ENCODE assay signal across 9 mouse cellular contexts in the genomic region with DNA sequence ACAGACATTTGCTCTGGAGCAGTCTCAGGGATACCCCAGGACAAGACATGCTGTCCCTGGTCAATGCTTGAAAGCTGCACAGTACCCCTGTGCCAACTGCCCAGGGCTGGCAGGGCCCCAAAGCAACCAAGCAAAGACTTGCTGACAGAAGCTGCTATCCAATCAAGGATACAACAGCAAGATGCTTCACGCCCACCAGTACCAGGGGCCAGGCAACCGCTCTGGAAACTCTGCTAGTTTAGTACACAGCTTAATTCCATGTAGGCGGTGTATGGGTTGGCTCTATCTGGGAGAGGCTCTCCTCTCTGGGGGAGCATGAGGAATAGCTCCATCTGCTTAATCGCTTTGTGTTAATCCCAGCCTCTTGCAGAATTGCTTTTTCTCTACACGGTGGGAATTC. TPM values are rescaled to one million over a fixed set of nuclear protein-coding genes. Genes with fewer than 3 reads are reported as not detected.
DNase-seq lines count a peak whose midpoint lies in the region; ATAC-seq lines count a peak whose summit lies in the region.
"Had no signal": no experiment of that assay in that cellular context is flagged by ENCODE, and none has a peak within 500 bp of the region (broad histone marks: within the 10 kb centered on the region; RNA-seq: fewer than 3 reads in every experiment).

No protein-coding gene starts in this region.

- H3K4me2 ChIP-seq in hindbrain, embryonic 15.5 days, result no peak overlapping the region
- no peak overlapping the region for H3K4me2 ChIP-seq in hindbrain, embryonic 11.5 days (replicated peaks; ENCODE audit: low read depth, low read length)

- H3K9ac ChIP-seq in hindbrain, embryonic 15.5 days, result no peak overlapping the region
- H3K9ac ChIP-seq in hindbrain, embryonic 11.5 days (ENCODE audit: low read depth, low read length), result no peak overlapping the region

- no peak overlapping the region for H3K4me3 ChIP-seq in hindbrain, embryonic 15.5 days
- no peak overlapping the region for H3K4me3 ChIP-seq in hindbrain, embryonic 11.5 days (ENCODE audit: low read depth, low read length)
- H3K4me3 ChIP-seq: megakaryocyte, embryonic 14.5 days had no signal

- 43% methylated on average over 5 of the region's 5 CpGs for WGBS in hindbrain, embryonic 15.5 days
- WGBS in hindbrain, embryonic 11.5 days, result 85% methylated on average over 5 of the region's 5 CpGs

- peaks cover 7% of the 10 kb centered on the region; the same call in 1 of the 2 replicates for H3K36me3 ChIP-seq in hindbrain, embryonic 15.5 days
- no peaks in the 10 kb centered on the region for H3K36me3 ChIP-seq in hindbrain, embryonic 11.5 days (ENCODE audit: control insufficient read depth, insufficient read depth, low read length)

- peak; percentile 85 for ATAC-seq in hindbrain, embryonic 15.5 days (ENCODE audit: low FRiP score, low read depth)
- no peak for ATAC-seq in hindbrain, embryonic 11.5 days (ENCODE audit: low FRiP score)
- no peak for ATAC-seq in erythroid progenitor cell, adult 5-6 weeks (replicated peaks; ENCODE audit: low FRiP score, poor library complexity, severe bottlenecking)

- H3K27me3 ChIP-seq in hindbrain, embryonic 15.5 days, result no peaks in the 10 kb centered on the region
- H3K27me3 ChIP-seq in hindbrain, embryonic 11.5 days (ENCODE audit: control insufficient read depth, insufficient read depth, low read length), result no peaks in the 10 kb centered on the region

- no peaks in the 10 kb centered on the region for H3K9me3 ChIP-seq in hindbrain, embryonic 15.5 days
- H3K9me3 ChIP-seq in hindbrain, embryonic 11.5 days (ENCODE audit: control insufficient read depth, low read length), result no peaks in the 10 kb centered on the region
- H3K9me3 ChIP-seq: megakaryocyte, embryonic 14.5 days had no signal

- H3K4me1 ChIP-seq in hindbrain, embryonic 15.5 days (replicated peaks), result peaks cover 44% of the 10 kb centered on the region
- no peaks in the 10 kb centered on the region; the same call in 1 of the 2 replicates for H3K4me1 ChIP-seq in hindbrain, embryonic 11.5 days (replicated peaks; ENCODE audit: control insufficient read depth, insufficient read depth, low read length)
- H3K4me1 ChIP-seq: megakaryocyte, embryonic 14.5 days had no signal

- DNase-seq in hindbrain, embryonic 11.5 days (ENCODE audit: low spot score), result no peak
- DNase-seq in cerebellum, postnatal 25 days, result peak; percentile 72 to 86
- DNase-seq in layer of hippocampus, postnatal 10 days (ENCODE audit: low spot score in 2 of 2), result peak; percentile 75 to 76
- peak; percentile 76 to 81 for DNase-seq in right cerebral cortex, adult 2 months (ENCODE audit: low spot score in 2 of 2)
- DNase-seq in spleen, postnatal 14 days (ENCODE audit: low spot score in 2 of 2), result no peak
- DNase-seq in adrenal gland, postnatal 10 days, result no peak

- peak overlapping the region; percentile 67 for H3K27ac ChIP-seq in hindbrain, embryonic 15.5 days (replicated peaks)
- H3K27ac ChIP-seq in hindbrain, embryonic 11.5 days (ENCODE audit: low read depth, low read length), result no peak overlapping the region

RNA-seq across cellular contexts. Expression of a gene that starts 35.3 kb away (rescaled TPM):
- not detected in 2 replicates for polyA plus RNA-seq in hindbrain, embryonic 15.5 days (2015; fragmentation: Nextera tagmentation; extraction: Ambion mirVana)
- not detected in 2 replicates for polyA plus RNA-seq in hindbrain, embryonic 11.5 days (2014; fragmentation: Nextera tagmentation; extraction: Ambion mirVana)
- total RNA-seq in layer of hippocampus, postnatal 10 days (2021), result under 1 TPM in 1 of 2 experiments, not detected in 1; 0.37 TPM
- not detected in 2 replicates for total RNA-seq in erythroid progenitor cell, adult 5-6 weeks (2015; ENCODE audit: low replicate concordance)
- not detected in 2 replicates for total RNA-seq in erythroid progenitor cell, adult 5-6 weeks (2017; ENCODE audit: low replicate concordance)
- not detected for total RNA-seq in adrenal gland, postnatal 10 days (2021)

Comparison
In these comparisons a context has a peak if more than half of its experiments do, and no peak if none do; other contexts are left out.
1. DNase-seq: peak in cerebellum, postnatal 25 days (2 of 2), layer of hippocampus, postnatal 10 days (2 of 2) and right cerebral cortex, adult 2 months (2 of 2); none in hindbrain, embryonic 11.5 days (single experiment), spleen, postnatal 14 days (0 of 2) and adrenal gland, postnatal 10 days (single experiment).